Mouse (Mus musculus): ENCODE data around the gene Slc4a1.

Gene Slc4a1

GRCm38 (mm10) chr11:102353021-102353431 is 13.0 kb downstream of the Slc4a1 start:
- in situ Hi-C loops (cut with MboI; ENCODE audit: low sequenced_read_pairs), result no loop called here

- in situ Hi-C loops (cut with MboI; ENCODE audit: low sequenced_read_pairs), result no loop called here
Measured at GRCm38 (mm10) chr11:102352378-102352777, 13.6 kb downstream of the Slc4a1 start.

GRCm38 (mm10) chr11:102350981-102351523 is 15.0 kb downstream of the Slc4a1 start:
- in situ Hi-C loops (cut with MboI; ENCODE audit: low sequenced_read_pairs), result no loop called here

GRCm38 (mm10) chr11:102350416-102350815 is 15.6 kb downstream of the Slc4a1 start:
- in situ Hi-C loops (cut with MboI; ENCODE audit: low sequenced_read_pairs), result no loop called here

DNA sequence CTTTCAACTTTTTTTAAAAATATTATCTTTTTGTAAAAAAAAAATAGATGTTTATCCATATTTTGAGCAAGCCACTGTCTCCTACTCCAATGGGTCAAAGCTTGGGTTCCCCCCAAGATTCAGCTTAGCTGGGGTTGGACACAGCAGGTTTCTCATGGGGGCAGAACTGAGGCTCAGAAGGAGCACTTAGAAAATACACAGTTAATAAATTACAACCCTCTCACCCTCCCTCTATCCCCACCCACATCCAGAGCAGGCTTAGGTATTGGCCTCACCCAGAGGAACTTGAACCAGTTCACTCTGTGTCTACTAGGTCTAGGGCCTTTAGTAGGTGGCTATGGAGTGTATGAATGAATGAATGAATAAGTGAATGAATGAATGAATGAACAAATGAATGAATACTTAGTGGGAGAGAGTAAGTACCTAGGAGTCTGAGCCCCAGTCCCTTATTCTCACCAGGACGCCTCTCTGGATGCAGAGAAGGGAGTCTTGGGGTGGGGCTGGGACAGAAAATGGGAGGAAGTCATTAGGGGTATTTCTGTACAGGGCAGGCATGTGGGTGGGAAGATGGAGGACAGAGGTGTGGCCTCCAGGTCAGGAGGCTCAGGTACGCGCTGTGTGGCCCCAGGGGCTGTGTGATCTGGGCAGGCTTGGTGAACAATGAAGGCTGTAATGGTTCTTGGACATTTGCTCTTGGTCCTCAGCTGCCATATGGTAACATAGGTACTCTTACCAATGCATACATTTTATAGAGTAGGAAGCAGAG is 16.6 kb downstream of the Slc4a1 start:
- in situ Hi-C loops (cut with MboI; ENCODE audit: low sequenced_read_pairs), result no loop called here

GRCm38 (mm10) chr11:102348771-102349170 is 17.2 kb downstream of the Slc4a1 start:
- in situ Hi-C loops (cut with MboI; ENCODE audit: low sequenced_read_pairs), result no loop called here

- in situ Hi-C loops (cut with MboI; ENCODE audit: low sequenced_read_pairs), result no loop called here
Measured at GRCm38 (mm10) chr11:102348101-102348585, 17.9 kb downstream of the Slc4a1 start.

DNA sequence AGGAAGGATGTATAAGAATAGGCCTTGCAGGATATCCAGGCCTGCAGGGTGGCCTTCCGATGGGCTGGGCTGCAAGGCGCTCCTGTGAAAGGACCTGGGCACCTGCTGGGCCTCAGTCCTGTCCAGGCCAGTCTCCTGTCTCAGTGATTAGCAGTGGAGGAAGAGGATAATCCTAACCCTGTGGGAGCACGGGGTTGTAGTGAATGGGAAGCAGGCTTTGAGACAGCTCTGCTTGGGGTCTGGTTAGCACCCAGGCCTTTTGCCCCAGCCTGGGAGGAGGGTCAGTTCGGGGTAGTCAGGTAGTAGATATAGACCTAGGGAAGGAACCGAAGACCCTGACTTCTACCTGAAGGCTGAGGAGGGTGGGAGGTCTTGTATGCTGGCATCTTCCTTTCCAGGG is 18.3 kb downstream of the Slc4a1 start:
- in situ Hi-C loops (cut with MboI; ENCODE audit: low sequenced_read_pairs), result no loop called here

DNA sequence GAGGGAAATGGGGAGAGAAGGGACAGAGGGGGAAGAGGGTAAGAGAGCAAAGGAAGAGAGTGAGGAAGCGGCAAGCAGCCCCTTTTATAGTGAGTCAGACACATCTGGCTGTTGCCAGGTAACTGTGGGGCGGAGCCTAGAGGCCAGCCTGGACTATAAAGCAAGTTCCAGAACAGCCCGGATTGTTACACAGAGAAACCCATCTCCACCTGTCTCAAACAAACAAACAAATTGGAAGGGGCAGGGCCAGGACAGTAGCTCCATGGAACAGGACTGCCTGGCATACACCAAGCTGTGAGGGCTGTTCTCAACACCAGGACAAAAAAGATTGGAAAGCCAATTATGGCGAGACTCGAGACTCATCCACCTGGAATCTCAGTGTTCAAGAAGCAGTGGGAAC is 19.1 kb downstream of the Slc4a1 start:
- in situ Hi-C loops (cut with MboI; ENCODE audit: low sequenced_read_pairs), result no loop called here

DNA sequence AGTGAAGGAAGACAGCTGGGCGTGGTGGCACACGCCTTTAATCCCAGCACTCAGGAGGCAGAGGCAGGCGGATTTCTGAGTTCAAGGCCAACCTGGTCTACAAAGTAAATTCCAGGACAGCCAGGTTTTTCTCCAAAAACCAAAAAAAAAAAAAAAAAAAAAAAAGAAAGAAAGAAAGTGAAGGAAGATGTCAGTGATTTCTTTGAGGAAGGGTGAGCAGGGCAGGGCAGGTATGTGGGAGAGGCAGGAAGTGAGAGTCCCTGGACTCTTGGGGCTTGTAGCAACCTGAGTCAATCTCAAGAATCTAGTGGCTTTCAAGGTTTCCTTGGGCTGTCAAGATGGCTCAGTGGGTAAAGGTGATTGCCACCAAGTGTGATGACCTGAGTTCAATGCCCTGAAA is 21.5 kb downstream of the Slc4a1 start:
- in situ Hi-C loops (cut with MboI; ENCODE audit: low sequenced_read_pairs), result no loop called here

GRCm38 (mm10) chr11:102342742-102343141 is 23.3 kb downstream of the Slc4a1 start:
- in situ Hi-C loops (cut with MboI; ENCODE audit: low sequenced_read_pairs), result no loop called here

DNA sequence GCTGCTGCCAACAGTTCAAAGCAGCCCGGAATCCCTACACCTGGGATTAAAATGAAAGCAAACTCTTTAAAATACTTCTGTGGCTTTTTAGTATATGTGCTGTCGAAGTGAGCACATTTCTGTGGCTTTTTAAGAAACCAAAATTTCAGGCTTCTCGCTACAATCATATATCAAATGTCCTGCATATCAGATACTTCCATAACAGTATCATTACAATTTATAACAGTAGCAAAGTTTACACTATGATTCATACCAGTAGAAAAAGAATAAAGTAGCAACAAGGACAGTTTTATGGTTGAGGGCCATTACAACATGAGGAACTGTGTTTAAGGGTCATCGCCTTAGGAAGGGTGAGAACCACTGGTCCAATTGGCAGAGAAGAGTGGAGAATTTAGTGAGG is 24.9 kb downstream of the Slc4a1 start:
- in situ Hi-C loops (cut with MboI; ENCODE audit: low sequenced_read_pairs), result no loop called here

DNA sequence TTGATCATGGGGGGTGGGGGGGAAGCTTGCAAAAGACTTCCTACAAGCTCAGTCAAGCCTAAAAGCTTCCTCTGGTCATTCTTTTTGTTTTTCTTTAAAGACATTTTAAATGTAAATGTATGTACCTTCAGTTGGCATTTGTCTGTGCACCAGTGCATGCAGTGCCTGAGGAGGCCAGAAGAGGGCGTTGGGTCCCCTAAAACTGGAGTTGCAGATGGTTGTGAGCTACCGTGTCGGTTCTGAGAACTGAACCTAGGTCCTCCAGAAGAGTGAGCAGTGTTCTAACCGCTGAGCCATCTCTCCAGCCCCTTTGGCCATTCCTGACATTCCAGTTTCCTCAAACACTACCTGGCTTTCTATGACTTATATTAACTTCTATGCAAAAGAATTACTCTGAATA is 26.4 kb downstream of the Slc4a1 start:
- in situ Hi-C loops (cut with MboI; ENCODE audit: low sequenced_read_pairs), result no loop called here

DNA sequence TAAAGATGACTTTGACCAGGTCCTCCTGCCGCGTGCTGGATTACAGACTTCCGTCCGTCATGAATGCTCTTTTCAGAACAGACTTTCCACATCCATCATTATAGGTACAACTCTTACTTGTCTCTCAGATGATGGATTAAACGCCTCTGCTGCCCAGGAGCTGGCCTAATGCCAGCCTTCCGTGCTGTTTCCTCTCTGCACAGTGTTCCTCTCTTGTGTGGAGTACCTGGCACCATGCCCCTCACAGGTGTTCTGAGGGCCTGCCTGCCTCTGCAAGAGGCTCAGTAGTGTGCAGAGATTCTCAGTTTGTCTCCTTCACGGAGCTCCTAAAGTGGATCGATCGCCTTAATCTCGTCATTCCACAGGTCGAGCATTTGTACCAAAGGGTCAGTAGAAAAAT is 26.8 kb downstream of the Slc4a1 start:
- in situ Hi-C loops (cut with MboI; ENCODE audit: low sequenced_read_pairs), result no loop called here

GRCm38 (mm10) chr11:102338561-102338960 is 27.4 kb downstream of the Slc4a1 start:
- in situ Hi-C loops (cut with MboI; ENCODE audit: low sequenced_read_pairs), result no loop called here

DNA sequence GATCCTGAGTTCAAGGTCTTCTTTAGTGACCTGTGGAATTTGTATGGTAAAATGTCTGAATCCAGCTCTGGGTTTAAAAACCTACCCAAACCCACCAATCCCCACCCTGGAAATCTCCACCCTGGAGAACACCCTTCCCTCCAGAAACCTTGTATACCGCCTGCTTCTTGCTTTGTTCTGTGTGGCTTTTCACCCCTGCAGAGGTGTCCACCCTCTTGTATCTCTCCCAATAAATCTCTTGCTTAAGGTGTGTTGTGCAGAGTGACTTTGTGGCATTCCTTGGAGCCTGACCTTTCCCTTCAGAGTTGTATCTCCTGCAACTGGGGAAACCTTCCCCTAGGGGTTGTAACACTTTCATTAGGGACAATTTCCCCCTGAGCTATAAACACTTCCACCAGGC is 28.1 kb downstream of the Slc4a1 start:
- in situ Hi-C loops (cut with MboI; ENCODE audit: low sequenced_read_pairs), result no loop called here

GRCm38 (mm10) chr11:102336191-102336590 is 29.8 kb downstream of the Slc4a1 start:
- in situ Hi-C loops (cut with MboI; ENCODE audit: low sequenced_read_pairs), result no loop called here

GRCm38 (mm10) chr11:102334973-102335700 is 30.9 kb downstream of the Slc4a1 start:
- in situ Hi-C loops (cut with MboI; ENCODE audit: low sequenced_read_pairs), result no loop called here

DNA sequence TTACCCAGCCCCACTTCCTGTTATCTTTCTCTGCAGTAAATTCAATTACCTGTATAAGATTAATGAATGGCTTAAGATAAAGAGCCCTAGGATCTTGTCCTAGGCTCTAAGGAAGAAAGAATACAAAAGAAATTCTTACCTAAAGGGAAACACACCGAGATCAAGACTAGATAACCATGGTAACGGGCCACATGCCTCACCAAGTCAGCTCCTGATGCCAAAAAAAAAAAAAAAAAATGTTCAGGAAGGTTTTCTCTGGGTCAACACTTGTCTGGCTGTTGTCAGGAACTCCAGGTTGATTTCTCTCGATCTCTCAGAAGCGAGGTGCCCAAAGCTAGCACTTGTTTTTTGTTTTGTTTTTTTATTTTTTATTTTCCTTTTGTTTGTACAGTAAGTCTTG is 32.0 kb downstream of the Slc4a1 start:
- in situ Hi-C loops (cut with MboI; ENCODE audit: low sequenced_read_pairs), result no loop called here

DNA sequence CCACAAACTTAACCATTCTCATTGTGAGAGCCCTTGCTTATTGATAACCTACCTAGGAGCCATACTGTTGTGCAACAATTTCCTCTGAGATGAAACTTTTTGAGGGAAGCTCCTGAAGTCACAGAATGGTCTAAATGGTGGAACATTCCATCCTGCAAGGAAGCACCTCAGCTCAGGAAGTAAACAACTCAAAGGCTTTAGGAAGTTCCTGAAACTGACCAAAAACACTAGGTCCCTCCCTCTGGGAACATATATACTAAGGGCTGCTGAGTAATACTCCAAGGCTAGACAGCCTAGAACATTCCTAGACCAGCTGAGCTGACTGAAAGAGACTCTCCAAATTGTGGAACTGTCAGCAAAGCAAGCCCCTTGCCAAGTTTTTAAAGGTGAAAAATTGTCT is 32.9 kb downstream of the Slc4a1 start:
- in situ Hi-C loops (cut with MboI; ENCODE audit: low sequenced_read_pairs), result no loop called here

DNA sequence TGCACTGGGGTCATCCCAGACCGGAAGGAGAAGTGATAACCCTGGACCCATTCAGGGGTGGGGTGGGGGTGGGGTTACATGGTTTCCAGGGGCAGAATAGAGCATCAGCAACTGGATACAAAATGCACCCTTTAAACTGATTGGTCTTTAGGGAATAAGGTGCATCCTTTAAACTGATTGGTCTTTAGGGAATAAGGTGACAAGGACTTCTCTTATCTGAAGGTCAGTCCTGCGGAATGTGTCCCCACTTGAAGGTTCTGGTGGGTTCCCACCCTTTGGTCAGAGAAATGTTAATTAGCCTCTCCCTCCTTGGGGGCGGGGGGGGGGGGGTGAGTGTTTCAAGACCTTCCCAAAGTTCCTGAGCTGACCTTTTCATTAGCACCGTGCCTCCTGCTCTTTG is 34.2 kb downstream of the Slc4a1 start:
- in situ Hi-C loops (cut with MboI; ENCODE audit: low sequenced_read_pairs), result no loop called here

- in situ Hi-C loops (cut with MboI; ENCODE audit: low sequenced_read_pairs), result no loop called here
Measured at GRCm38 (mm10) chr11:102330039-102330438, 36.0 kb downstream of the Slc4a1 start.
